Mouse (Mus musculus): ENCODE measurements around the gene Akap3. TPM values are rescaled to one million over a fixed set of nuclear protein-coding genes. Genes with fewer than 3 reads are reported as not detected.

Akap3 gene
- polyA plus RNA-seq (2014; fragmentation: Nextera tagmentation; extraction: Ambion mirVana): 0.26 TPM in 1 of 2 replicates, not detected in the other

- ATAC-seq (ENCODE audit: insufficient read depth, low FRiP score, low TSS enrichment) (no peak), DNase-seq (ENCODE audit: low spot score) (no peak)
- Histone ChIP-seq H3K4me1 (ENCODE audit: control insufficient read depth, insufficient read depth, low read length) (peaks cover 4% of the 10 kb centered on the region), H3K4me2 (ENCODE audit: low read depth) (no peak within 1 kb of the TSS), H3K27me3 (ENCODE audit: control insufficient read depth, insufficient read depth, low read length) (no peaks in the 10 kb centered on the region), H3K36me3 (ENCODE audit: control insufficient read depth, insufficient read depth, low read length) (no peaks in the 10 kb centered on the region), H3K27ac (ENCODE audit: low read depth, low read length) (no peak within 1 kb of the TSS), H3K9ac (ENCODE audit: low read length) (no peak within 1 kb of the TSS), H3K4me3 (ENCODE audit: low read depth, low read length) (no peak within 1 kb of the TSS), H3K9me3 (ENCODE audit: control insufficient read depth, low read length) (no peaks in the 10 kb centered on the region)
Measured at GRCm38 (mm10) chr6:126852881-126853280, at the start of gene Akap3. Gene Akap3 (plus strand): TSS chr6:126853098.

GRCm38 (mm10) chr6:126806783-126807182 lies 46.1 kb upstream of the Akap3 start:
- DNase-seq (ENCODE audit: low spot score) (no peak), ATAC-seq (ENCODE audit: insufficient read depth, low FRiP score, low TSS enrichment) (no peak)
- H3K36me3 ChIP-seq (ENCODE audit: control insufficient read depth, insufficient read depth, low read length): no peaks in the 10 kb centered on the region
- H3K9ac ChIP-seq (ENCODE audit: low read length): no peak overlapping the region
- 92% methylated on average over 3 of the region's 3 CpGs for WGBS
- H3K9me3 ChIP-seq (ENCODE audit: control insufficient read depth, low read length): no peaks in the 10 kb centered on the region
- H3K4me2 ChIP-seq (ENCODE audit: low read depth): no peak overlapping the region
- no peak overlapping the region for H3K27ac ChIP-seq (ENCODE audit: low read depth, low read length)
- no peak overlapping the region for H3K4me3 ChIP-seq (ENCODE audit: low read depth, low read length)
- no peaks in the 10 kb centered on the region for H3K27me3 ChIP-seq (ENCODE audit: control insufficient read depth, insufficient read depth, low read length)
- no peaks in the 10 kb centered on the region for H3K4me1 ChIP-seq (ENCODE audit: control insufficient read depth, insufficient read depth, low read length)

GRCm38 (mm10) chr6:126808134-126808533 lies 44.8 kb upstream of the Akap3 start:
- Histone ChIP-seq H3K9me3 (ENCODE audit: control insufficient read depth, low read length) (no peaks in the 10 kb centered on the region), H3K36me3 (ENCODE audit: control insufficient read depth, insufficient read depth, low read length) (no peaks in the 10 kb centered on the region), H3K4me3 (ENCODE audit: low read depth, low read length) (no peak overlapping the region), H3K4me1 (ENCODE audit: control insufficient read depth, insufficient read depth, low read length) (no peaks in the 10 kb centered on the region), H3K4me2 (ENCODE audit: low read depth) (no peak overlapping the region), H3K27ac (ENCODE audit: low read depth, low read length) (no peak overlapping the region), H3K9ac (ENCODE audit: low read length) (no peak overlapping the region), H3K27me3 (ENCODE audit: control insufficient read depth, insufficient read depth, low read length) (no peaks in the 10 kb centered on the region)
- no peak for DNase-seq (ENCODE audit: low spot score)
- 74% methylated on average over 4 of the region's 4 CpGs for WGBS
- ATAC-seq (ENCODE audit: insufficient read depth, low FRiP score, low TSS enrichment): no peak

- Histone ChIP-seq H3K27me3 (ENCODE audit: control insufficient read depth, insufficient read depth, low read length) (no peaks in the 10 kb centered on the region), H3K4me2 (ENCODE audit: low read depth) (no peak overlapping the region), H3K9me3 (ENCODE audit: control insufficient read depth, low read length) (no peaks in the 10 kb centered on the region), H3K36me3 (ENCODE audit: control insufficient read depth, insufficient read depth, low read length) (no peaks in the 10 kb centered on the region), H3K27ac (ENCODE audit: low read depth, low read length) (no peak overlapping the region), H3K9ac (ENCODE audit: low read length) (no peak overlapping the region), H3K4me1 (ENCODE audit: control insufficient read depth, insufficient read depth, low read length) (no peaks in the 10 kb centered on the region), H3K4me3 (ENCODE audit: low read depth, low read length) (no peak overlapping the region)
- no peak for ATAC-seq (ENCODE audit: insufficient read depth, low FRiP score, low TSS enrichment)
- DNase-seq (ENCODE audit: low spot score): no peak
- WGBS: 86% methylated on average over 8 of the region's 8 CpGs
Measured at GRCm38 (mm10) chr6:126808561-126808960, 44.3 kb upstream of the Akap3 start.

GRCm38 (mm10) chr6:126811481-126811880 lies 41.4 kb upstream of the Akap3 start:
- Histone ChIP-seq H3K4me2 (ENCODE audit: low read depth) (no peak overlapping the region), H3K27me3 (ENCODE audit: control insufficient read depth, insufficient read depth, low read length) (no peaks in the 10 kb centered on the region), H3K36me3 (ENCODE audit: control insufficient read depth, insufficient read depth, low read length) (no peaks in the 10 kb centered on the region), H3K27ac (ENCODE audit: low read depth, low read length) (no peak overlapping the region), H3K4me3 (ENCODE audit: low read depth, low read length) (no peak overlapping the region), H3K9me3 (ENCODE audit: control insufficient read depth, low read length) (no peaks in the 10 kb centered on the region), H3K4me1 (ENCODE audit: control insufficient read depth, insufficient read depth, low read length) (no peaks in the 10 kb centered on the region), H3K9ac (ENCODE audit: low read length) (no peak overlapping the region)
- WGBS: 87% methylated on average over 4 of the region's 4 CpGs
- no peak for ATAC-seq (ENCODE audit: insufficient read depth, low FRiP score, low TSS enrichment)
- DNase-seq (ENCODE audit: low spot score): no peak

GRCm38 (mm10) chr6:126815206-126815750 lies 37.6 kb upstream of the Akap3 start:
- no peak overlapping the region for H3K4me3 ChIP-seq (ENCODE audit: low read depth, low read length)
- ATAC-seq (ENCODE audit: insufficient read depth, low FRiP score, low TSS enrichment): no peak
- H3K4me2 ChIP-seq (ENCODE audit: low read depth): no peak overlapping the region
- no peak overlapping the region for H3K27ac ChIP-seq (ENCODE audit: low read depth, low read length)
- H3K9me3 ChIP-seq (ENCODE audit: control insufficient read depth, low read length): no peaks in the 10 kb centered on the region
- no peaks in the 10 kb centered on the region for H3K4me1 ChIP-seq (ENCODE audit: control insufficient read depth, insufficient read depth, low read length)
- H3K9ac ChIP-seq (ENCODE audit: low read length): no peak overlapping the region
- 71% methylated on average over 6 of the region's 6 CpGs for WGBS
- no peaks in the 10 kb centered on the region for H3K27me3 ChIP-seq (ENCODE audit: control insufficient read depth, insufficient read depth, low read length)
- peaks cover 4% of the 10 kb centered on the region for H3K36me3 ChIP-seq (ENCODE audit: control insufficient read depth, insufficient read depth, low read length)
- no peak for DNase-seq (ENCODE audit: low spot score)

GRCm38 (mm10) chr6:126816338-126816737 lies 36.6 kb upstream of the Akap3 start:
- Histone ChIP-seq H3K9ac (ENCODE audit: low read length) (no peak overlapping the region), H3K4me2 (ENCODE audit: low read depth) (no peak overlapping the region), H3K36me3 (ENCODE audit: control insufficient read depth, insufficient read depth, low read length) (peaks cover 8% of the 10 kb centered on the region), H3K27me3 (ENCODE audit: control insufficient read depth, insufficient read depth, low read length) (no peaks in the 10 kb centered on the region), H3K4me3 (ENCODE audit: low read depth, low read length) (no peak overlapping the region), H3K4me1 (ENCODE audit: control insufficient read depth, insufficient read depth, low read length) (no peaks in the 10 kb centered on the region), H3K27ac (ENCODE audit: low read depth, low read length) (no peak overlapping the region), H3K9me3 (ENCODE audit: control insufficient read depth, low read length) (no peaks in the 10 kb centered on the region)
- ATAC-seq (ENCODE audit: insufficient read depth, low FRiP score, low TSS enrichment) (no peak), DNase-seq (ENCODE audit: low spot score) (no peak)
- 89% methylated on average over 8 of the region's 8 CpGs for WGBS

GRCm38 (mm10) chr6:126823087-126823486 lies 29.8 kb upstream of the Akap3 start:
- 89% methylated on average over 3 of the region's 3 CpGs for WGBS
- Histone ChIP-seq H3K4me2 (ENCODE audit: low read depth) (no peak overlapping the region), H3K36me3 (ENCODE audit: control insufficient read depth, insufficient read depth, low read length) (peaks cover 12% of the 10 kb centered on the region)

GRCm38 (mm10) chr6:126836628-126837027 lies 16.3 kb upstream of the Akap3 start:
- H3K9ac ChIP-seq (ENCODE audit: low read length): no peak overlapping the region
- WGBS: 89% methylated on average over 8 of the region's 8 CpGs
- H3K4me3 ChIP-seq (ENCODE audit: low read depth, low read length): no peak overlapping the region
- H3K4me1 ChIP-seq (ENCODE audit: control insufficient read depth, insufficient read depth, low read length): no peaks in the 10 kb centered on the region
- ATAC-seq (ENCODE audit: insufficient read depth, low FRiP score, low TSS enrichment) (no peak), DNase-seq (ENCODE audit: low spot score) (no peak)
- H3K27ac ChIP-seq (ENCODE audit: low read depth, low read length): no peak overlapping the region
- H3K9me3 ChIP-seq (ENCODE audit: control insufficient read depth, low read length): no peaks in the 10 kb centered on the region
- H3K36me3 ChIP-seq (ENCODE audit: control insufficient read depth, insufficient read depth, low read length): peaks cover 4% of the 10 kb centered on the region
- H3K27me3 ChIP-seq (ENCODE audit: control insufficient read depth, insufficient read depth, low read length): no peaks in the 10 kb centered on the region
- no peak overlapping the region for H3K4me2 ChIP-seq (ENCODE audit: low read depth)

More at GRCm38 (mm10) chr6:126823087-126823486, 29.8 kb upstream of the Akap3 start:
- H3K4me3 ChIP-seq (ENCODE audit: low read depth, low read length): no peak overlapping the region
- H3K9ac ChIP-seq (ENCODE audit: low read length): no peak overlapping the region
- no peak for DNase-seq (ENCODE audit: low spot score)
- H3K9me3 ChIP-seq (ENCODE audit: control insufficient read depth, low read length): no peaks in the 10 kb centered on the region
- ATAC-seq (ENCODE audit: insufficient read depth, low FRiP score, low TSS enrichment): no peak
- H3K4me1 ChIP-seq (ENCODE audit: control insufficient read depth, insufficient read depth, low read length): no peaks in the 10 kb centered on the region
- H3K27ac ChIP-seq (ENCODE audit: low read depth, low read length): no peak overlapping the region
- no peaks in the 10 kb centered on the region for H3K27me3 ChIP-seq (ENCODE audit: control insufficient read depth, insufficient read depth, low read length)
